Mouse (Mus musculus): Measurements from ENCODE around the gene Gpr180. TPM values are rescaled to one million over a fixed set of nuclear protein-coding genes. Genes with fewer than 3 reads are reported as not detected.

The Gpr180 gene
- 13.2 and 13.3 TPM in 2 replicates for polyA plus RNA-seq (2012)

- no peak for TF ChIP-seq GATA1 (IDR thresholded peaks at IDR 0.05; ENCODE audit: low read length)
Observed at GRCm38 (mm10) chr14:118136744-118137452, at the start of gene Gpr180. Gene Gpr180 (plus strand): TSS chr14:118137158.

- no peak for TF ChIP-seq GATA1 (IDR thresholded peaks at IDR 0.05; ENCODE audit: low read length)
Observed at GRCm38 (mm10) chr14:118088437-118089207, 48.3 kb upstream of the Gpr180 start.

- TF ChIP-seq GATA1 (IDR thresholded peaks at IDR 0.05; ENCODE audit: low read length), result no peak
Observed at GRCm38 (mm10) chr14:118089215-118089805, 47.6 kb upstream of the Gpr180 start.

- no peak for TF ChIP-seq GATA1 (IDR thresholded peaks at IDR 0.05; ENCODE audit: low read length)
Observed at GRCm38 (mm10) chr14:118089806-118090392, 47.1 kb upstream of the Gpr180 start.

- no peak for TF ChIP-seq GATA1 (IDR thresholded peaks at IDR 0.05; ENCODE audit: low read length)
Observed at GRCm38 (mm10) chr14:118098265-118098664, 38.7 kb upstream of the Gpr180 start.

- TF ChIP-seq GATA1 (IDR thresholded peaks at IDR 0.05; ENCODE audit: low read length), result no peak
Observed at GRCm38 (mm10) chr14:118101227-118101990, 35.5 kb upstream of the Gpr180 start.

GRCm38 (mm10) chr14:118113116-118113515 lies 23.8 kb upstream of the Gpr180 start:
- no peak for TF ChIP-seq GATA1 (IDR thresholded peaks at IDR 0.05; ENCODE audit: low read length)

GRCm38 (mm10) chr14:118124129-118124528 lies 12.8 kb upstream of the Gpr180 start:
- TF ChIP-seq GATA1 (IDR thresholded peaks at IDR 0.05; ENCODE audit: low read length), result no peak

- TF ChIP-seq GATA1 (IDR thresholded peaks at IDR 0.05; ENCODE audit: low read length), result no peak
Observed at GRCm38 (mm10) chr14:118124771-118125170, 12.2 kb upstream of the Gpr180 start.

- no peak for TF ChIP-seq GATA1 (IDR thresholded peaks at IDR 0.05; ENCODE audit: low read length)
Observed at GRCm38 (mm10) chr14:118126301-118126700, 10.7 kb upstream of the Gpr180 start.

- TF ChIP-seq GATA1 (IDR thresholded peaks at IDR 0.05; ENCODE audit: low read length), result no peak
Observed at GRCm38 (mm10) chr14:118131472-118131871, 5.5 kb upstream of the Gpr180 start.

GRCm38 (mm10) chr14:118131931-118132641 lies 4.9 kb upstream of the Gpr180 start:
- no peak for TF ChIP-seq GATA1 (IDR thresholded peaks at IDR 0.05; ENCODE audit: low read length)

- TF ChIP-seq GATA1 (IDR thresholded peaks at IDR 0.05; ENCODE audit: low read length), result no peak
Observed at GRCm38 (mm10) chr14:118132642-118132977, 4.3 kb upstream of the Gpr180 start, which contains the start of gene Tgds. Gene Tgds (minus strand): TSS chr14:118132755.

- TF ChIP-seq GATA1 (IDR thresholded peaks at IDR 0.05; ENCODE audit: low read length), result no peak
Observed at GRCm38 (mm10) chr14:118137487-118137886, 529 bp downstream of the Gpr180 start.

- TF ChIP-seq GATA1 (IDR thresholded peaks at IDR 0.05; ENCODE audit: low read length), result no peak
Observed at GRCm38 (mm10) chr14:118142283-118142682, 5.3 kb downstream of the Gpr180 start.
